Mouse (Mus musculus): ENCODE data around the gene Serpina6. TPM values are rescaled to one million over a fixed set of nuclear protein-coding genes. Genes with fewer than 3 reads are reported as not detected.

Serpina6 gene
- polyA plus RNA-seq, 1 experiment from 2014 or later, result 1,289 TPM

- Histone ChIP-seq H3K27ac (no peak overlapping the region), H3K36me3 (peaks cover 12% of the 10 kb centered on the region; the same call in 1 of the 2 replicates), H3K9me3 (replicated peaks) (no peaks in the 10 kb centered on the region), H3K4me3 (replicated peaks) (no peak overlapping the region), H3K4me1 (replicated peaks) (peaks cover 7% of the 10 kb centered on the region; the same call in 1 of the 2 replicates), H3K4me2 (no peak overlapping the region), H3K9ac (no peak overlapping the region), H3K27me3 (no peaks in the 10 kb centered on the region)
- ATAC-seq (ENCODE audit: low read depth) (no peak), DNase-seq (no peak)
- WGBS (ENCODE audit: insufficient replicate concordance), result 43% methylated on average over 1 of the region's 1 CpGs
These were observed 41.9 kb downstream of the Serpina6 start for GRCm38 (mm10) chr12:103615141-103615540.

GRCm38 (mm10) chr12:103601839-103602238 is 55.2 kb downstream of the Serpina6 start:
- DNase-seq (no peak), ATAC-seq (ENCODE audit: low read depth) (no peak)
- no peak overlapping the region for H3K9ac ChIP-seq
- no peak overlapping the region for H3K4me3 ChIP-seq (replicated peaks)
- 58% methylated on average over 3 of the region's 3 CpGs for WGBS (ENCODE audit: insufficient replicate concordance)
- H3K27ac ChIP-seq, result no peak overlapping the region
- no peak overlapping the region for H3K4me2 ChIP-seq
- H3K27me3 ChIP-seq, result no peaks in the 10 kb centered on the region
- no peaks in the 10 kb centered on the region for H3K36me3 ChIP-seq
- no peaks in the 10 kb centered on the region for H3K9me3 ChIP-seq (replicated peaks)
- no peaks in the 10 kb centered on the region for H3K4me1 ChIP-seq (replicated peaks)

- H3K27me3 ChIP-seq, result no peaks in the 10 kb centered on the region
- H3K9ac ChIP-seq, result no peak overlapping the region
- ATAC-seq (ENCODE audit: low read depth) (no peak), DNase-seq (no peak)
- H3K4me2 ChIP-seq, result no peak overlapping the region
- WGBS (ENCODE audit: insufficient replicate concordance), result 35% methylated on average over 3 of the region's 3 CpGs
- no peaks in the 10 kb centered on the region for H3K36me3 ChIP-seq
- no peaks in the 10 kb centered on the region for H3K4me1 ChIP-seq (replicated peaks)
- H3K4me3 ChIP-seq (replicated peaks), result no peak overlapping the region
- no peaks in the 10 kb centered on the region for H3K9me3 ChIP-seq (replicated peaks)
- no peak overlapping the region for H3K27ac ChIP-seq
These were observed 56.6 kb downstream of the Serpina6 start for GRCm38 (mm10) chr12:103600364-103600763.

- H3K4me3 ChIP-seq (replicated peaks), result no peak overlapping the region
- no peaks in the 10 kb centered on the region for H3K36me3 ChIP-seq
- no peak overlapping the region for H3K9ac ChIP-seq
- H3K27me3 ChIP-seq, result no peaks in the 10 kb centered on the region
- no peaks in the 10 kb centered on the region for H3K9me3 ChIP-seq (replicated peaks)
- no peak for ATAC-seq (ENCODE audit: low read depth)
- no peak overlapping the region for H3K27ac ChIP-seq
- no peak overlapping the region for H3K4me2 ChIP-seq
- DNase-seq, result no peak
- no peaks in the 10 kb centered on the region for H3K4me1 ChIP-seq (replicated peaks)
- WGBS (ENCODE audit: insufficient replicate concordance), result 32% methylated on average over 2 of the region's 2 CpGs
These were observed 58.6 kb downstream of the Serpina6 start for GRCm38 (mm10) chr12:103598411-103598810.

Other genes starting within 250 kb of the Serpina6 start
- gene 9330161L09Rik, start 249.4 kb downstream of the Serpina6 start, polyA plus RNA-seq (2015; fragmentation: Nextera tagmentation; extraction: Ambion mirVana), result not detected in 2 replicates
- 81.9 and 86.0 TPM in 2 replicates for gene Ddx24, start 231.4 kb downstream of the Serpina6 start, polyA plus RNA-seq (2015; fragmentation: Nextera tagmentation; extraction: Ambion mirVana)
- gene Ifi27, start 223.0 kb downstream of the Serpina6 start, polyA plus RNA-seq (2015; fragmentation: Nextera tagmentation; extraction: Ambion mirVana), result 15.6 and 15.9 TPM in 2 replicates
- 3.7 and 4.7 TPM in 2 replicates for gene Ifi27l2a, start 213.5 kb downstream of the Serpina6 start, polyA plus RNA-seq (2015; fragmentation: Nextera tagmentation; extraction: Ambion mirVana)
- gene Ifi27l2b, start 200.0 kb downstream of the Serpina6 start, polyA plus RNA-seq (2015; fragmentation: Nextera tagmentation; extraction: Ambion mirVana), result not detected in 2 replicates
- 1.1 and 1.4 TPM in 2 replicates for gene Ppp4r4, start 124.9 kb downstream of the Serpina6 start, polyA plus RNA-seq (2015; fragmentation: Nextera tagmentation; extraction: Ambion mirVana)
- gene Serpina10, start 25.8 kb downstream of the Serpina6 start, polyA plus RNA-seq (2015; fragmentation: Nextera tagmentation; extraction: Ambion mirVana), result 31.6 and 35.6 TPM in 2 replicates
- gene Serpina16, start 18.9 kb upstream of the Serpina6 start, polyA plus RNA-seq (2015; fragmentation: Nextera tagmentation; extraction: Ambion mirVana), result 0.08 and 0.10 TPM in 2 replicates
- gene Serpina1f, start 38.3 kb upstream of the Serpina6 start, polyA plus RNA-seq (2015; fragmentation: Nextera tagmentation; extraction: Ambion mirVana), result 0.07 and 0.12 TPM in 2 replicates
- gene Serpina1d, start 116.4 kb upstream of the Serpina6 start, polyA plus RNA-seq (2015; fragmentation: Nextera tagmentation; extraction: Ambion mirVana), result 113 and 126 TPM in 2 replicates
- 465 and 505 TPM in 2 replicates for gene Serpina1b, start 173.2 kb upstream of the Serpina6 start, polyA plus RNA-seq (2015; fragmentation: Nextera tagmentation; extraction: Ambion mirVana)
- gene Serpina1a, start 206.3 kb upstream of the Serpina6 start, polyA plus RNA-seq (2015; fragmentation: Nextera tagmentation; extraction: Ambion mirVana), result 280 and 331 TPM in 2 replicates
- gene Serpina1c, start 247.7 kb upstream of the Serpina6 start, polyA plus RNA-seq (2015; fragmentation: Nextera tagmentation; extraction: Ambion mirVana), result 90.8 and 93.1 TPM in 2 replicates